8 mouse cellular contexts compared by ENCODE assay signal in genomic region chr17:62881176-62881790, GRCm38 (mm10). TPM values are rescaled to one million over a fixed set of nuclear protein-coding genes. Genes with fewer than 3 reads are reported as not detected.
DNase-seq lines count a peak whose midpoint lies in the region; ATAC-seq and TF ChIP-seq lines count a peak whose summit lies in the region.

TSS of gene Efna5 (minus strand) at chr17:62881317.

- no peaks in the 10 kb centered on the region for H3K9me3 ChIP-seq in hindbrain, embryonic 11.5 days (ENCODE audit: control insufficient read depth, low read length)
- no peaks in the 10 kb centered on the region for H3K9me3 ChIP-seq in midbrain, postnatal 0 days (ENCODE audit: low read length)

- no peaks in the 10 kb centered on the region for H3K36me3 ChIP-seq in kidney, adult 2 months (ENCODE audit: control insufficient read depth, insufficient read depth, low read length)
- no peaks in the 10 kb centered on the region for H3K36me3 ChIP-seq in hindbrain, embryonic 11.5 days (ENCODE audit: control insufficient read depth, insufficient read depth, low read length)
- H3K36me3 ChIP-seq in midbrain, postnatal 0 days (ENCODE audit: insufficient read depth, low read length): no peaks in the 10 kb centered on the region
- no peaks in the 10 kb centered on the region for H3K36me3 ChIP-seq in testis, adult 2 months (ENCODE audit: control insufficient read depth, insufficient read depth, low read length)

- peak; percentile 31 for DNase-seq in kidney, adult 2 months
- no peak for DNase-seq in kidney, adult 11 months
- DNase-seq in brain, adult 2 months (ENCODE audit: low read depth, low spot score): peak; percentile 49
- DNase-seq in hindbrain, embryonic 11.5 days (ENCODE audit: low spot score): peak; percentile 70
- peak in 1 of 2 experiments; percentile 9 for DNase-seq in left cerebral cortex, postnatal 14 days (ENCODE audit: low spot score in 2 of 2)
- peak; percentile 31 for DNase-seq in midbrain, postnatal 0 days (ENCODE audit: low spot score)

- ATAC-seq in frontal cortex, adult (ENCODE audit: low TSS enrichment): peak; percentile 9; the same call in 1 of the 2 replicates
- ATAC-seq in hindbrain, embryonic 11.5 days (ENCODE audit: low FRiP score): peak; percentile 26
- ATAC-seq in midbrain, postnatal 0 days (ENCODE audit: low FRiP score): peak; percentile 21

- H3K4me3 ChIP-seq in kidney, adult 2 months (ENCODE audit: insufficient read depth, low read depth, low read length): peak within 1 kb of the TSS; percentile 74
- peak within 1 kb of the TSS; percentile 82 for H3K4me3 ChIP-seq in hindbrain, embryonic 11.5 days (ENCODE audit: low read depth, low read length)
- H3K4me3 ChIP-seq in midbrain, postnatal 0 days (ENCODE audit: low read depth, low read length): peak within 1 kb of the TSS; percentile 83
- peak within 1 kb of the TSS; percentile 84 for H3K4me3 ChIP-seq in testis, adult 2 months (ENCODE audit: control insufficient read depth, low read depth, low read length)

- H3K9ac ChIP-seq in hindbrain, embryonic 11.5 days (ENCODE audit: low read depth, low read length): peak within 1 kb of the TSS; percentile 97
- peak within 1 kb of the TSS; percentile 82 for H3K9ac ChIP-seq in midbrain, postnatal 0 days (replicated peaks; ENCODE audit: low read length, poor library complexity, severe bottlenecking)

- TF ChIP-seq CTCF in kidney, adult 2 months (conservative IDR thresholded peaks at IDR 0.05; ENCODE audit: insufficient read depth, insufficient read length, low read depth, low read length): no peak
- no peak for TF ChIP-seq CTCF in midbrain, postnatal 0 days (IDR thresholded peaks at IDR 0.05)
- TF ChIP-seq CTCF in testis, adult 2 months (IDR thresholded peaks at IDR 0.05; ENCODE audit: control insufficient read depth, insufficient read depth, insufficient replicate concordance, low read depth, low read length): no peak

- no peak for TF ChIP-seq POLR2A in kidney, adult 2 months (IDR thresholded peaks at IDR 0.05; ENCODE audit: low read depth, low read length)
- TF ChIP-seq POLR2A in testis, adult 2 months (IDR thresholded peaks at IDR 0.05; ENCODE audit: control insufficient read depth, low read depth, low read length): no peak

- H3K27ac ChIP-seq in kidney, adult 2 months (ENCODE audit: insufficient read depth, low read depth, low read length): peak within 1 kb of the TSS; percentile 77
- peak within 1 kb of the TSS; percentile 84 for H3K27ac ChIP-seq in hindbrain, embryonic 11.5 days (ENCODE audit: low read depth, low read length)
- peak within 1 kb of the TSS; percentile 78 for H3K27ac ChIP-seq in midbrain, postnatal 0 days (ENCODE audit: low read depth, low read length)
- no peak within 1 kb of the TSS for H3K27ac ChIP-seq in testis, adult 2 months (ENCODE audit: control insufficient read depth, insufficient read depth, low read depth, low read length)

- H3K27me3 ChIP-seq in kidney, adult 2 months (replicated peaks; ENCODE audit: control insufficient read depth, insufficient read depth, low read length): no peaks in the 10 kb centered on the region; the same call in 1 of the 2 replicates
- no peaks in the 10 kb centered on the region for H3K27me3 ChIP-seq in hindbrain, embryonic 11.5 days (ENCODE audit: control insufficient read depth, insufficient read depth, low read length)
- H3K27me3 ChIP-seq in midbrain, postnatal 0 days (ENCODE audit: insufficient read depth, low read length): no peaks in the 10 kb centered on the region
- H3K27me3 ChIP-seq in testis, adult 2 months (ENCODE audit: control insufficient read depth, insufficient read depth, low read length): peaks cover 4% of the 10 kb centered on the region; the same call in 1 of the 2 replicates

- intact Hi-C loops in left cerebral cortex, postnatal 14 days (cut with DNase I): loop anchor here (5.0 kb wide), 1 partner anchor 224 kb away; no protein-coding TSS in a partner anchor

- under 1% methylated on average over 59 of the region's 68 CpGs for WGBS in kidney, adult 2 months
- WGBS in hindbrain, embryonic 11.5 days: 1% methylated on average over 48 of the region's 68 CpGs
- 1% methylated on average over 52 of the region's 68 CpGs for WGBS in midbrain, postnatal 0 days

- H3K4me2 ChIP-seq in hindbrain, embryonic 11.5 days (replicated peaks; ENCODE audit: low read depth, low read length): peak within 1 kb of the TSS; percentile 90
- H3K4me2 ChIP-seq in midbrain, postnatal 0 days (ENCODE audit: low read depth, low read length, poor library complexity, severe bottlenecking): peak within 1 kb of the TSS; percentile 84

- no peaks in the 10 kb centered on the region for H3K4me1 ChIP-seq in kidney, adult 2 months (ENCODE audit: control insufficient read depth, insufficient read depth, low read length)
- no peaks in the 10 kb centered on the region for H3K4me1 ChIP-seq in hindbrain, embryonic 11.5 days (replicated peaks; ENCODE audit: control insufficient read depth, insufficient read depth, low read length)
- no peaks in the 10 kb centered on the region for H3K4me1 ChIP-seq in midbrain, postnatal 0 days (ENCODE audit: insufficient read depth, low read length)
- peaks cover 32% of the 10 kb centered on the region for H3K4me1 ChIP-seq in testis, adult 2 months (ENCODE audit: control insufficient read depth, insufficient read depth, low read length)

RNA-seq across cellular contexts. Expression of gene Efna5, which starts in this region (rescaled TPM):
- 2.1 and 2.5 TPM in 2 replicates for polyA plus RNA-seq in kidney, adult 2 months (2012; rRNA removed)
- polyA plus RNA-seq in hindbrain, embryonic 11.5 days (2014; fragmentation: Nextera tagmentation; extraction: Ambion mirVana): 46.0 and 56.7 TPM in 2 replicates
- 10 to 100 TPM; 45.0 to 50.8 TPM for total RNA-seq in left cerebral cortex, postnatal 14 days (2021)
- total RNA-seq in midbrain, postnatal 0 days (2014; rRNA removed): 11.1 and 18.3 TPM in 2 replicates
- 48.1 and 59.5 TPM in 2 replicates for polyA plus RNA-seq in midbrain, postnatal 0 days (2015; fragmentation: Nextera tagmentation; extraction: Ambion mirVana)
- 0.26 and 0.42 TPM in 2 replicates for polyA plus RNA-seq in testis, adult 2 months (2012; rRNA removed)

Comparison
In these comparisons a context has a peak if more than half of its experiments do, and no peak if none do; other contexts are left out.
1. RNA of gene Efna5 (polyA plus RNA-seq): 48.1 to 59.5 TPM in midbrain, postnatal 0 days and 46.0 to 56.7 TPM in hindbrain, embryonic 11.5 days; 2.1 to 2.5 TPM in kidney, adult 2 months and 0.26 to 0.42 TPM in testis, adult 2 months; every median in the first group is over 10 times any median in the second.
2. Peak in every context shown above with its lines, with median percentiles within 50 percentile points of each other: H3K4me3 ChIP-seq and ATAC-seq.